Mouse (Mus musculus): ENCODE data around the gene Zdhhc14. TPM values are rescaled to one million over a fixed set of nuclear protein-coding genes. Genes with fewer than 3 reads are reported as not detected.

Zdhhc14 gene
- polyA plus RNA-seq, 1 experiment from 2014 or later, result 1.4 TPM

GRCm38 (mm10) chr17:5795878-5796277 is 303.5 kb downstream of the Zdhhc14 start:
- no peaks in the 10 kb centered on the region for H3K36me3 ChIP-seq (ENCODE audit: control insufficient read depth, insufficient read depth)
- 2% methylated on average over 5 of the region's 5 CpGs for WGBS
- H3K4me3 ChIP-seq (ENCODE audit: low read depth, low read length), result no peak overlapping the region
- peak overlapping the region; percentile 72 for H3K27ac ChIP-seq (ENCODE audit: low read depth, low read length)
- no peaks in the 10 kb centered on the region for H3K27me3 ChIP-seq (replicated peaks; ENCODE audit: control insufficient read depth, insufficient read depth, low read length)
- no peaks in the 10 kb centered on the region for H3K9me3 ChIP-seq (ENCODE audit: control insufficient read depth)
- no peak overlapping the region for H3K4me2 ChIP-seq (replicated peaks; ENCODE audit: low read depth)
- peaks cover 3% of the 10 kb centered on the region; the same call in 1 of the 2 replicates for H3K4me1 ChIP-seq (replicated peaks; ENCODE audit: control insufficient read depth, insufficient read depth, low read length)
- peak; percentile 36 for ATAC-seq
- TF ChIP-seq CTCF (IDR thresholded peaks at IDR 0.05; ENCODE audit: low read depth), result peak; percentile 99
- H3K9ac ChIP-seq (ENCODE audit: low read depth, low read length), result no peak overlapping the region

DNA sequence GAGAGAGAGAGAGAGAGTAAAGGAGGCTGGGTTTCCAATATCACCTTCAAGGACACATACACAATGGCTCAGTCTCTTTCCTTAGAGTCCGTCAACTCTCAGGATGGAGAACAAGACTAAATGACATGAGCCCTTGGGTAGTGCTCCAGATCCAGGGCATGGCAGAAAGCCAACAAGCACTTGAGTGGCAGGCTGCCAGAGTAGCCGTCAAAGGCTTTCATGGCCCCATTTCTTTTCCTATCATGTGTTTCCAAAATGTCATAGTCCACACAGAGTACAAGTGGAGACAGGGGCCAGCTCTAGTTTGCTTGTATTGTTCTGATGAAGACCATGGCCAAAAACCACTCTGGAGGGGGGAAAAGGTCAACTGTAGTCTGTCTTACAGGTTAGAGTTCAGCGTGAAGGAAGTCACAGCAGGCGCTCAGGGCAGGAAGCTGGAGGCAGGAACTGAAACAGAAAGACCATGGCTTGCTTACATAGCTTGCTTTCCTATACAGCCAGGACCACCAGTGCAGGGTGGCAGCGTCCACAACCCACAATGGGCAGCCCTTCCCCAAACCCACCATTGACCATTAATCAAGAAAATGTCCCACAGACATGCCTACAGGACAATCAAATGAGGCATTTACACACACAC is 304.9 kb downstream of the Zdhhc14 start:
- no peak for TF ChIP-seq CTCF (IDR thresholded peaks at IDR 0.05; ENCODE audit: low read depth)
- Histone ChIP-seq H3K4me2 (replicated peaks; ENCODE audit: low read depth) (no peak overlapping the region), H3K9me3 (ENCODE audit: control insufficient read depth) (no peaks in the 10 kb centered on the region), H3K4me1 (replicated peaks; ENCODE audit: control insufficient read depth, insufficient read depth, low read length) (peaks cover 9% of the 10 kb centered on the region), H3K27ac (ENCODE audit: low read depth, low read length) (0 out of 2 replicates have a peak overlapping the region, but pooled peaks have one; percentile 61), H3K9ac (ENCODE audit: low read depth, low read length) (no peak overlapping the region), H3K4me3 (ENCODE audit: low read depth, low read length) (no peak overlapping the region), H3K36me3 (ENCODE audit: control insufficient read depth, insufficient read depth) (no peaks in the 10 kb centered on the region), H3K27me3 (replicated peaks; ENCODE audit: control insufficient read depth, insufficient read depth, low read length) (no peaks in the 10 kb centered on the region)
- no peak for ATAC-seq
- whole genome bisulfite sequencing, result 59% methylated on average over 5 of the region's 5 CpGs

DNA sequence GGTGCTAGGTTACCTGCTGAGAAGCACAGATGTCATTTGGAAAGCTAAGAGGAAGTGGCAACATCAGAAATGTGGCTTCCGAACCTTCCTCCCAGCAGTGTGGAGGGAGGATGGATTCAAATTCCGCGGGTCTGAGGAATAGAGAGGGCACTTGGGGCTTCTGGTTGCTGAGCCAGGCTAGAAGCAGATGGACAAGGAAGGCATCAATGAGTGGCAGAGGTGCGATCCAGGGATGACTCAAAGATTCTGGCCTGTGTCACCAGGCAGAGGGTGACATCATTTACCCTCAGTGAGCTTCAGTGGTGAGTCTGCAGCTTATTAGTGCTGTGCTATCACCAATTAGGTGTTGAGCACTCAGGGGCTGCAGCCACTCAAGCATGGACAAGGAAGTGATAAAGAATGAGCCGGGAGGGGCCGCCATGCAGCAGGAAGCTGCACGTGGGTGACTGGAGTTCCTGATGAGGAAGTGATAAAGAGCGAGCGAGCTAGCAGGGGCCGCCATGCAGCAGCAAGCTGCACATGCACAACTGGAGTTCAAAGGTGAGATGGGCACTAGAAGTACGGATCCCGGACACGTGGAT is 306.0 kb downstream of the Zdhhc14 start:
- H3K27me3 ChIP-seq (replicated peaks; ENCODE audit: control insufficient read depth, insufficient read depth, low read length), result no peaks in the 10 kb centered on the region
- H3K27ac ChIP-seq (ENCODE audit: low read depth, low read length), result peak overlapping the region; percentile 61
- H3K4me2 ChIP-seq (replicated peaks; ENCODE audit: low read depth), result no peak overlapping the region
- 37% methylated on average over 13 of the region's 13 CpGs for WGBS
- H3K9me3 ChIP-seq (ENCODE audit: control insufficient read depth), result no peaks in the 10 kb centered on the region
- no peak overlapping the region for H3K9ac ChIP-seq (ENCODE audit: low read depth, low read length)
- H3K4me3 ChIP-seq (ENCODE audit: low read depth, low read length), result no peak overlapping the region
- peaks cover 9% of the 10 kb centered on the region for H3K4me1 ChIP-seq (replicated peaks; ENCODE audit: control insufficient read depth, insufficient read depth, low read length)
- no peak for TF ChIP-seq CTCF (IDR thresholded peaks at IDR 0.05; ENCODE audit: low read depth)
- ATAC-seq, result peak; percentile 63
- no peaks in the 10 kb centered on the region for H3K36me3 ChIP-seq (ENCODE audit: control insufficient read depth, insufficient read depth)

DNA sequence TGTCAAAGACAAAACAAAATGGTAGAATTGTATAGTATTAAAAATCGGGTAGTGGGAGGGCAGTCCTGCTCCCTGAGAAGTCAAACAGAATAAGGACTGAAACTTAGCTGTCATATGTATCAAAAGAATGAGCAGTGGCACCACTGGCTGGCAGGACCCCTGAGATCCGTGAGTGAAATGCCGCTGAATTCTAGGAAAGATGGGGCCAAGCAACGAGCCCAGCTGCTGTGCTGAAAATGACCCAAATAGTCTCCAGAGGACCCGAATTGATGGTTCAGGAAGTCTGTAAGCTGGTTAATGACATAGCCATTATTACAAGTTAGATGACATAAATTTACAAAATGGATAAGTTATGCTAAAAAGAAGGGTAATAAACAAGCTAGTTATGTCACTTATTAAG is 306.5 kb downstream of the Zdhhc14 start:
- H3K9ac ChIP-seq (ENCODE audit: low read depth, low read length), result no peak overlapping the region
- H3K4me3 ChIP-seq (ENCODE audit: low read depth, low read length), result no peak overlapping the region
- H3K9me3 ChIP-seq (ENCODE audit: control insufficient read depth), result no peaks in the 10 kb centered on the region
- no peak overlapping the region for H3K4me2 ChIP-seq (replicated peaks; ENCODE audit: low read depth)
- 69% methylated on average over 5 of the region's 5 CpGs for WGBS
- no peaks in the 10 kb centered on the region for H3K36me3 ChIP-seq (ENCODE audit: control insufficient read depth, insufficient read depth)
- no peak for ATAC-seq
- H3K4me1 ChIP-seq (replicated peaks; ENCODE audit: control insufficient read depth, insufficient read depth, low read length), result peaks cover 9% of the 10 kb centered on the region
- H3K27ac ChIP-seq (ENCODE audit: low read depth, low read length), result peak overlapping the region; percentile 61
- TF ChIP-seq CTCF (IDR thresholded peaks at IDR 0.05; ENCODE audit: low read depth), result no peak
- H3K27me3 ChIP-seq (replicated peaks; ENCODE audit: control insufficient read depth, insufficient read depth, low read length), result no peaks in the 10 kb centered on the region

DNA sequence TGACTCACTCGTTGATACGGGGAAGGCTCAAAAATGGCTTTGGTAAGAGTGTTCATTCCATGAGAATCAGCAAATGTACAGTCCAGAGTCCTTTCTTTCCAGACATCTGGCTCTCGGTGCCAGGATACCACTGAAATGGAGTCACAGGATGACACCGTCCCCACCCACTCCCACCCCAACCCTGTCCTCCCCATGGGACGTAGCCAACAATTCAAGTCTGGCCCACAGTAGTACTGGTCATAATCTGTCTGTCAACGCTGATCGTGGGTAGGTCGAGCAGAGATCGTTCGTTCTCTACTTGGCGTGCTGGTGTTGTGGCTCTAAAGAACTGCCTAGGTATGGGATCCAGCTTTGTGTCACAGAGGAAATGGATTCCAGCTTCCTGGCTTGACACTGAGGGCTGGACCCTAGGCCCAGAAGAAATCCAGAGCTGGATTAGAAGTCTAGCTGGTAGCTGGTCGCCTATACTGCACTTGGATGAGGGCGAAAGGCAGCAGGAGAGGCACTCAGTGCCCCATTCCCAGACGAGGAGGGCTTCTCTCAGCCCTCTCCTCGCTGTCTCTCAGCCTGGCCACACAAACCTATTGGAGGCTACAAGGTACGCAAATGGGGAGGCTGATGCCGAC is 307.2 kb downstream of the Zdhhc14 start:
- no peaks in the 10 kb centered on the region for H3K9me3 ChIP-seq (ENCODE audit: control insufficient read depth)
- no peak for TF ChIP-seq CTCF (IDR thresholded peaks at IDR 0.05; ENCODE audit: low read depth)
- H3K4me3 ChIP-seq (ENCODE audit: low read depth, low read length), result no peak overlapping the region
- peak overlapping the region; percentile 73 for H3K27ac ChIP-seq (ENCODE audit: low read depth, low read length)
- no peak overlapping the region for H3K9ac ChIP-seq (ENCODE audit: low read depth, low read length)
- 75% methylated on average over 17 of the region's 17 CpGs for WGBS
- H3K36me3 ChIP-seq (ENCODE audit: control insufficient read depth, insufficient read depth), result no peaks in the 10 kb centered on the region
- no peaks in the 10 kb centered on the region for H3K27me3 ChIP-seq (replicated peaks; ENCODE audit: control insufficient read depth, insufficient read depth, low read length)
- peaks cover 12% of the 10 kb centered on the region for H3K4me1 ChIP-seq (replicated peaks; ENCODE audit: control insufficient read depth, insufficient read depth, low read length)
- H3K4me2 ChIP-seq (replicated peaks; ENCODE audit: low read depth), result no peak overlapping the region
- ATAC-seq, result no peak

DNA sequence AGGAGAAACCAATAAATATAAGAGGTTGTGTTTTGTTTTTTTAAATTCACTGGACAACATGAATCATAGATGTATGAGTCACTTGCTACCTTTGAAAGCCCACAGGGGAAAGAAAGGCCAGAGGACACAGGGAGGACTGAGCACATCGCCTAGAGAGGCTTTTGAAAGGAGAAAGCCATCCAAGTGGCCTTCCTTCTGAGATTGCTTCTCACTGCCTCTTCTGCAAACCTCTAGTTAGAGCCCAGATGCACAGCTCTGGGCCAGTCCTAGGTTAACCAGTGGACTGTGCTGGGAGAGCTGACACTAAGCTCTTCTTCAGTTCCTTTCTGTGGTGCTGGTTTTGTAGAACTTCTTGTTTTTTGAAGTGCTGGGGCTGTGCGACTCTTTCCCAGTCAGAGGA is 307.9 kb downstream of the Zdhhc14 start:
- no peak for ATAC-seq
- no peak overlapping the region for H3K4me2 ChIP-seq (replicated peaks; ENCODE audit: low read depth)
- no peak for TF ChIP-seq CTCF (IDR thresholded peaks at IDR 0.05; ENCODE audit: low read depth)
- H3K9me3 ChIP-seq (ENCODE audit: control insufficient read depth), result no peaks in the 10 kb centered on the region
- 79% methylated on average over 2 of the region's 2 CpGs for WGBS
- peak overlapping the region; percentile 60 for H3K27ac ChIP-seq (ENCODE audit: low read depth, low read length)
- H3K9ac ChIP-seq (ENCODE audit: low read depth, low read length), result no peak overlapping the region
- H3K4me3 ChIP-seq (ENCODE audit: low read depth, low read length), result no peak overlapping the region
- H3K27me3 ChIP-seq (replicated peaks; ENCODE audit: control insufficient read depth, insufficient read depth, low read length), result no peaks in the 10 kb centered on the region
- H3K36me3 ChIP-seq (ENCODE audit: control insufficient read depth, insufficient read depth), result no peaks in the 10 kb centered on the region
- peaks cover 14% of the 10 kb centered on the region for H3K4me1 ChIP-seq (replicated peaks; ENCODE audit: control insufficient read depth, insufficient read depth, low read length)
